Mouse (Mus musculus) intestine, embryonic 15.5 days (tissue): ENCODE results near the gene Tgoln1. TPM values are rescaled to one million over a fixed set of nuclear protein-coding genes. Genes with fewer than 3 reads are reported as not detected.
A peak's percentile ranks its signal among the peaks of the same experiment; 100 is the strongest.

Experiments used
- ATAC-seq: fragments of 200-750 bp; cut with Nextera tagmentation; 2 replicates; pipeline ENCODE4 v1.8.0; 2017; ENCODE audit warnings: moderate TSS enrichment, moderate library complexity
- H3K27ac ChIP-seq: fragments of 300-500 bp; sonication (generic); 2 replicates; pipeline ENCODE4 v1.5.1; 2015; ENCODE audit warnings: mild to moderate bottlenecking, inconsistent platforms
- H3K27me3 ChIP-seq: fragments of 300-500 bp; sonication (generic); replicated peaks from 2 replicates; pipeline ENCODE4 v1.6.1; 2015; ENCODE audit warnings: inconsistent platforms
- H3K36me3 ChIP-seq: fragments of 300-500 bp; sonication (generic); 2 replicates; pipeline ENCODE4 v1.6.1; 2015; ENCODE audit warnings: inconsistent platforms
- H3K4me1 ChIP-seq: fragments of 300-500 bp; sonication (generic); replicated peaks from 2 replicates; pipeline ENCODE4 v1.6.1; 2015; ENCODE audit warnings: inconsistent platforms
- H3K4me2 ChIP-seq: fragments of 300-500 bp; sonication (generic); replicated peaks from 2 replicates; pipeline ENCODE4 v1.6.1; 2015; ENCODE audit warnings: mild to moderate bottlenecking, inconsistent platforms
- H3K4me3 ChIP-seq: fragments of 300-500 bp; sonication (generic); replicated peaks from 2 replicates; pipeline ENCODE4 v1.5.1; 2015; ENCODE audit warnings: inconsistent platforms
- H3K9ac ChIP-seq: fragments of 300-500 bp; sonication (generic); 2 replicates; pipeline ENCODE4 v1.6.1; 2015; ENCODE audit warnings: inconsistent platforms
- H3K9me3 ChIP-seq: fragments of 300-500 bp; sonication (generic); 2 replicates; pipeline ENCODE4 v1.6.1; 2016; ENCODE audit warnings: inconsistent platforms
- WGBS: fragments of 180-500 bp; shearing (Covaris S2); methylation state at CpG from one replicate; pipeline ENCODE4 v1.1.7; 2015; 5-methylcytosine and 5-hydroxymethylcytosine counted together
- polyA plus RNA-seq: library from polyadenylated mRNA; unstranded; fragments of >200 nt; fragmentation: Nextera tagmentation; extraction: Ambion mirVana; gene quantifications from 2 replicates; pipeline ENCODE4 v1.2.1, GENCODE M21; 2015

Gene Tgoln1
- polyA plus RNA-seq, 1 experiment from 2014 or later, result 43.3 TPM

DNA sequence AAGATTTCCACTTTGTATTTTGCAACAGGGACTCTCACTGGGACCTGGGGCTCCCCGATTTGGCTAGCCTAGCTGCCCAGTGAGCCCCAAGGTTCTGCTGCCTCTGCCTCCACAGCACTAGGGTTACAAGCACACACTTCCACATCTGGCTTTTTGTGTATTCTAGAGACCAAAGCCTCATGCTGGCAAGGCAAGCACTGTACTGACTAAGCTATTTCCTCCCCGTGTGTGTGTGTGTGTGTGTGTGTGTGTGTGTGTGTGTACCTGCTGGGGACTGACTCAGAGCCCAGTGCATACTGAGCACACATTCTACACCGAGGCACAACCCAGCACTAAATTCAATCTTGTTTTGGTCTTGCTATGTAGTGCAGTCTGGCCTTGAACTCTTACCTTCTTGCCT is 30.1 kb downstream of the Tgoln1 start:
- Histone ChIP-seq H3K4me1 (no peaks in the 10 kb centered on the region), H3K36me3 (no peaks in the 10 kb centered on the region), H3K4me2 (no peak overlapping the region), H3K9me3 (no peaks in the 10 kb centered on the region), H3K27me3 (no peaks in the 10 kb centered on the region), H3K27ac (no peak overlapping the region), H3K9ac (no peak overlapping the region), H3K4me3 (no peak overlapping the region)
- 76% methylated on average over 3 of the region's 3 CpGs for WGBS
- no peak for ATAC-seq

GRCm38 (mm10) chr6:72584154-72584553 is 32.6 kb downstream of the Tgoln1 start:
- no peak overlapping the region for H3K4me2 ChIP-seq
- H3K9me3 ChIP-seq, result no peaks in the 10 kb centered on the region
- no peaks in the 10 kb centered on the region for H3K36me3 ChIP-seq
- peak; percentile 74 for ATAC-seq
- no peak overlapping the region for H3K4me3 ChIP-seq
- H3K27me3 ChIP-seq, result no peaks in the 10 kb centered on the region
- no peak overlapping the region for H3K27ac ChIP-seq
- no peaks in the 10 kb centered on the region for H3K4me1 ChIP-seq
- H3K9ac ChIP-seq, result no peak overlapping the region
- 66% methylated on average over 11 of the region's 11 CpGs for WGBS

- WGBS, result 82% methylated on average over 4 of the region's 4 CpGs
- Histone ChIP-seq H3K9ac (no peak overlapping the region), H3K27ac (no peak overlapping the region), H3K4me2 (no peak overlapping the region), H3K4me1 (no peaks in the 10 kb centered on the region), H3K4me3 (no peak overlapping the region), H3K36me3 (no peaks in the 10 kb centered on the region), H3K9me3 (no peaks in the 10 kb centered on the region), H3K27me3 (no peaks in the 10 kb centered on the region)
- no peak for ATAC-seq
These were observed 33.5 kb downstream of the Tgoln1 start for GRCm38 (mm10) chr6:72583211-72583839.

DNA sequence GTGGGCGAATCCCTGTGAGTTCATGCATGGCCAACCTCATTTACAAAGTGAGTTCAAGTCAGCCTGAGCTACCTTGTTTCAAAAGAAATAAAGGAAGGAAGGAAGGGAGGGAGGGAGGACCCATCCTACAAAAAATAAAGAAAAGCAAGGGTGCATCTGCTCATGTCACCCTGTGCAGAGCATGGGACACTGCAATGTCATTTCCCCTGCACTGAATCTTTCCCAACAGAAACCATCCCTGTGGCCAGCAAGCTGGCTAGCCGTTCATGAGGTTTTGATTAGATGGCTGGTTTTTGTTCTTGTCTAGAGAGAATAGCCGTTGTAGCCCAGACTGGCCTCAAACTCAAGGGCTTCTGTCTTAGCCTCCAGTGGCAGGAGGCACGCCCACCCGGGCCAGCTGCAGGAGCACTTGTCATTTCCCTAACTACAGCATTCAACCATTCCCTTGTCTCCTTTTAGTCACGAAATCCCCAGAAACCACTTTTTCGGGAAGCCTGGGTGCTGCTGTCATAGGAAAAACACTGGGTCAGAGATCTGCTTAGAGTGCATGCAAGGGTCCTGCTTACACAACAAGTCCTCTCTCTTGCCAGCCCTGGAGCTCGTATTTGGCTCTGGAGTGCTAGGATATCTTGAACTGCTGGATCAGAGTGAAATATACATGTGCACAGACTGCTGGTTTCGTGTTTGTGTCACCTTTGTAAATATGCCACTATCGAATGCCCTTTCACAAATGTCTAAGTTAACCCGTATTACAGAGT is 35.0 kb downstream of the Tgoln1 start:
- H3K4me3 ChIP-seq, result no peak overlapping the region
- H3K27me3 ChIP-seq, result no peaks in the 10 kb centered on the region
- no peaks in the 10 kb centered on the region for H3K9me3 ChIP-seq
- WGBS, result 81% methylated on average over 11 of the region's 11 CpGs
- H3K4me2 ChIP-seq, result no peak overlapping the region
- 0 out of 2 replicates have a peak, but pooled peaks cover 4% of the 10 kb centered on the region for H3K36me3 ChIP-seq
- H3K9ac ChIP-seq, result no peak overlapping the region
- no peak for ATAC-seq
- H3K27ac ChIP-seq, result no peak overlapping the region
- H3K4me1 ChIP-seq, result no peaks in the 10 kb centered on the region

- Histone ChIP-seq H3K9me3 (no peaks in the 10 kb centered on the region), H3K27me3 (no peaks in the 10 kb centered on the region), H3K4me2 (no peak overlapping the region), H3K4me3 (no peak overlapping the region), H3K4me1 (no peaks in the 10 kb centered on the region), H3K9ac (no peak overlapping the region), H3K36me3 (0 out of 2 replicates have a peak, but pooled peaks cover 4% of the 10 kb centered on the region), H3K27ac (no peak overlapping the region)
- 91% methylated on average over 3 of the region's 3 CpGs for WGBS
- no peak for ATAC-seq
These were observed 40.8 kb downstream of the Tgoln1 start for GRCm38 (mm10) chr6:72576041-72576440.

GRCm38 (mm10) chr6:72571826-72572225 is 45.0 kb downstream of the Tgoln1 start:
- no peaks in the 10 kb centered on the region for H3K4me1 ChIP-seq
- no peak for ATAC-seq
- no peak overlapping the region for H3K4me2 ChIP-seq
- H3K36me3 ChIP-seq, result no peaks in the 10 kb centered on the region
- H3K27ac ChIP-seq, result no peak overlapping the region
- H3K27me3 ChIP-seq, result no peaks in the 10 kb centered on the region
- 33% methylated on average over 3 of the region's 3 CpGs for WGBS
- no peaks in the 10 kb centered on the region for H3K9me3 ChIP-seq
- H3K4me3 ChIP-seq, result no peak overlapping the region
- no peak overlapping the region for H3K9ac ChIP-seq

GRCm38 (mm10) chr6:72570644-72571397 is 46.0 kb downstream of the Tgoln1 start:
- Histone ChIP-seq H3K9ac (no peak overlapping the region), H3K27me3 (no peaks in the 10 kb centered on the region), H3K36me3 (no peaks in the 10 kb centered on the region), H3K27ac (no peak overlapping the region), H3K4me2 (no peak overlapping the region), H3K4me1 (peaks cover 1% of the 10 kb centered on the region; the same call in 1 of the 2 replicates), H3K9me3 (no peaks in the 10 kb centered on the region), H3K4me3 (no peak overlapping the region)
- 85% methylated on average over 10 of the region's 10 CpGs for WGBS
- ATAC-seq, result no peak

DNA sequence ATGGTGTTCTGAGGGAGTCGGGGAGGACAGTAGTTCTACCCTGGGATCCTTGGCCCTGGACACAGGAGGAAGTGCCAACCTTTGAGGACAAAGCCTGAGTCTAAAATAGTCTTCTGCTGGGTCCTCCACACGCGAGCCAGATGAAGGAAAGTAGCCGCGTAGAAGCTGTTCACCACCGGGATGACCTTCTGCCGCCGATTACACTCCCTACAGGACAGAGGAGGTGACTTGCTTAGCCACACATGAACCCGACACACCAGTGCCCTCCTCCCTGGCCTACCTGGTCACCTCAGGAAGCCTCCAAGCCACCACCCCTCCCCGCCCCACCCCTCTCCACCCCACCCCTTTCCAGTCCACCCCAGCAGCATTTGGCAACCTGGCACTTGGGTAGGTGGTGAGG is 48.1 kb downstream of the Tgoln1 start:
- Histone ChIP-seq H3K27me3 (no peaks in the 10 kb centered on the region), H3K4me2 (no peak overlapping the region), H3K4me1 (peaks cover 6% of the 10 kb centered on the region), H3K4me3 (no peak overlapping the region), H3K27ac (no peak overlapping the region), H3K9ac (no peak overlapping the region), H3K9me3 (no peaks in the 10 kb centered on the region), H3K36me3 (no peaks in the 10 kb centered on the region)
- WGBS, result 89% methylated on average over 10 of the region's 10 CpGs
- ATAC-seq, result no peak

DNA sequence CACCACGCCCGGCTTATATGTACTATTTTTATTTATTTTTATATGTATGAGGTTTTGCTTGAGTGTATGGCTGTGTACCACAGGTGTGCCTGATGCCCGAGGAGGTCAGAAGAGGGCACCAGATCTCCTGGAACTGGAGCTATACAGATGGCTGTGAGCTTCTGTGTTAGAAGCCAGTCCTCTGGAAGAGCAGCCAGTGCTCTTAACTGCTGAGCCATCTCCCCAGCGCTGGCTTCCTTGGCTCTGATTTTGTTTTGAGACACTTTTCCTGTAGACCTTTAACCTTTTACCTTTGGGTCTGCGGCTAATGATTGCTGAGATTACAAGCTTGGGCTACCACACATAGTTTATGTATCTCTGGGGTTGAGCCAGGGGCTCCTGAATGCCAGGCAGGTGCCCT is 49.3 kb downstream of the Tgoln1 start:
- Histone ChIP-seq H3K4me1 (peaks cover 6% of the 10 kb centered on the region), H3K27me3 (no peaks in the 10 kb centered on the region), H3K36me3 (no peaks in the 10 kb centered on the region), H3K4me3 (no peak overlapping the region), H3K9me3 (no peaks in the 10 kb centered on the region), H3K27ac (no peak overlapping the region), H3K9ac (no peak overlapping the region), H3K4me2 (no peak overlapping the region)
- 81% methylated on average over 5 of the region's 5 CpGs for WGBS
- no peak for ATAC-seq

GRCm38 (mm10) chr6:72566044-72566443 is 50.8 kb downstream of the Tgoln1 start:
- peaks cover 6% of the 10 kb centered on the region for H3K4me1 ChIP-seq
- H3K27me3 ChIP-seq, result no peaks in the 10 kb centered on the region
- H3K9me3 ChIP-seq, result no peaks in the 10 kb centered on the region
- no peak overlapping the region for H3K4me3 ChIP-seq
- peak overlapping the region; percentile 22; the same call in 1 of the 2 replicates for H3K4me2 ChIP-seq
- peak; percentile 81 for ATAC-seq
- WGBS, result 1% methylated on average over 4 of the region's 4 CpGs
- no peaks in the 10 kb centered on the region for H3K36me3 ChIP-seq
- no peak overlapping the region for H3K9ac ChIP-seq
- 0 out of 2 replicates have a peak overlapping the region, but pooled peaks have one; percentile 27 for H3K27ac ChIP-seq

DNA sequence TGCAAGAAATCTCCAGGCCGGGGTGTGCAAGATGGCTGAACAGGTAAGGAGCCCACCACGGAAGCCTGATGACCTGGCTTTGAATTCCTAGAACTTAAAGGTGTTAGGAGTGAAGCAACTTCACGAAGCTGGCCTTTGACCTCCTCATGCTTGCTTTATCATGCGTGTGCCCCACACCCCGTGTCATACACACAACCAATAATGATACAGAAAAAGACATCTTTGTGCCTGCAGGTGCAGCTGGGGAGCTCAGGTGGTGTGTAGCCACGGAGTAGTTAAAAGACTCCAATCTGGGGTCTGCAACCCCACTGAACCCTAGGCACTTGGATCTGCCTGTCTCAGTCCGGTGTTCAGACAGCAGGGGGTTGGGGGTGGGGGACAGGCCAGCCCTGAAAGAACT is 51.3 kb downstream of the Tgoln1 start:
- Histone ChIP-seq H3K9ac (no peak overlapping the region), H3K4me1 (peaks cover 6% of the 10 kb centered on the region), H3K9me3 (no peaks in the 10 kb centered on the region), H3K36me3 (no peaks in the 10 kb centered on the region), H3K4me3 (no peak overlapping the region), H3K27me3 (no peaks in the 10 kb centered on the region), H3K27ac (0 out of 2 replicates have a peak overlapping the region, but pooled peaks have one; percentile 27), H3K4me2 (peak overlapping the region; percentile 22; the same call in 1 of the 2 replicates)
- WGBS, result 74% methylated on average over 7 of the region's 7 CpGs
- ATAC-seq, result peak; percentile 68

DNA sequence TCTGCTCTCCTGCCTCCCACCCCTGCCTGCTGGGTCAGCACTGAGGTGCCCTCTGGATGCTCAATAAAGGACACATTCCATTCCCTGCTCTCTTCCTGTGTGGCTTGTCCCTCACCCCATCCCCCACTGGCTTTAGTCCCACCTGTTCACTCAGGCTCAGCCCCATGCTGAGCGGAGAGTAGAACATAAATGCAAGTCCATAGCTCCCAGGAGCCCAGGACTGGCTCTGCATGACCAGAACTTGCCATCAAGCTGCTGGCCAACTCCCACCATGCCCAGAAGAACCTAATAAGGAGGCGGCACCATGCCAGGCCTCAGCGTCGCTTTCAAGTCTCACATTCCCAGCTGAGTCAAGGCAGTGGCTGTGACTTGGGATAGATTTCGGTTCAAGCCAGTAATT is 53.9 kb downstream of the Tgoln1 start:
- no peak for ATAC-seq
- Histone ChIP-seq H3K36me3 (no peaks in the 10 kb centered on the region), H3K27ac (no peak overlapping the region), H3K9me3 (no peaks in the 10 kb centered on the region), H3K4me3 (no peak overlapping the region), H3K4me1 (peaks cover 6% of the 10 kb centered on the region), H3K9ac (no peak overlapping the region), H3K4me2 (no peak overlapping the region), H3K27me3 (no peaks in the 10 kb centered on the region)
- 75% methylated on average over 5 of the region's 5 CpGs for WGBS
